Mouse (Mus musculus) liver, adult 2 months (tissue): ENCODE measurements around the gene Gm13271.
"Not testable (repeated sequence)": the region's sequence is repeated elsewhere in the genome, so short reads cannot be mapped to it uniquely, and the experiment has no call there.

Experiments
- CTCF ChIP-seq: fragments of 200-500 bp; IDR thresholded peaks from 2 replicates; pipeline ENCODE4 v1.5.1; 2011; ENCODE audit warnings: low read depth, low read length, control low read depth
- POLR2A ChIP-seq: fragments of 200-500 bp; IDR thresholded peaks from 2 replicates; pipeline ENCODE4 v1.6.1; 2011; ENCODE audit warnings: low read length, control low read depth; ENCODE audit not compliant: insufficient read depth; ENCODE audit errors: extremely low read depth

DNA sequence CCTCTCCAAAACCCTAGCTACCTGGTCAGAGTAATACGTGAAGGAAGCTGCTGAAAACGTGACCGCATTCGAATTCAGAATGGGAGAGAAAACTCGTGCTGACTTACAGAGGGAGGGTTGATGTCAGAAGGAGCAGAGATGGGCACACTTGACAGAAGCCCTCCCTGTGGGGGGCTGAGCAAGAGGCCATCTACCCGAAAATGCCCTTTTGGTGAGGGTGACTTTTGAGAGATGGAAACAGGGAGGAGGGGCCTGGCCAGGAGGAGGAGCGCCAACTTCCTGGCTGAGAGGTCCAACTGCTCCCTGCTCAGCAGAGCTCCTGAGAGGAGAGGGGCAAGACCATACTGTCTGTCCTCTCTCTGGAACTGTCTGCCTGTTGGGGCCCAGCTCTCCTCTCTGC is 27.2 kb downstream of the Gm13271 start, which contains the start of gene Ifnz:
- TF ChIP-seq CTCF, POLR2A: not testable (repeated sequence)
